Mouse (Mus musculus): ENCODE measurements at regions not wholly inside any gene's neighbourhood (a gene's known extent, or its start where the extent isn't known, plus 50 kb on each side); places are given as distances from the start of the nearest gene placed in this dataset.

DNA sequence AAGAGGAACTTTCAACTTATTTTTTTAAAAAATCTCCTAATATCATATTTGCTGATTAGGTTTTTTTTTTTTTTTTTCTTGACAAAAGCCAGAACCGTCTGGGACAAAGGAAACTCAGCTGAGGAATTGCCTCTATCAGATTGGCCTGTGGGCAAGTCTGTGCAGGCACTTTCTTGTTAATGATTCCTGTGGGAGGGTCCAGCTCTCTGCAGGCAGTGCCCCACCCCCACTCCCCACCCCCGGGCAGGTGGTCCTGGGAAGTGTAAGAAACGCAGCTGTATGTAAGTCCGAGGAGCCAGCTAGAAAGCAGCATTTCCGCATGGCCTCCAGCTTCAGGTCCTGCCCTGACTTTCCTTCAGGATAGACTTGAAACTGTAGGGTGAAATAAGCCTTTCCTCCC, 377.7 kb downstream of the Sox2 start:
- H3K9me3 ChIP-seq: no peaks in the 10 kb centered on the region
- H3K4me1 ChIP-seq: peaks cover 40% of the 10 kb centered on the region
- no peaks in the 10 kb centered on the region for H3K27me3 ChIP-seq (ENCODE audit: poor library complexity, severe bottlenecking)
- 6% methylated on average over 5 of the region's 5 CpGs for WGBS
- H3K36me3 ChIP-seq (replicated peaks): no peaks in the 10 kb centered on the region
- H3K4me3 ChIP-seq: no peak overlapping the region
- H3K27ac ChIP-seq: peak overlapping the region; percentile 73
- DNase-seq (ENCODE audit: extremely low spot score, low spot score): peak; percentile 46

DNA sequence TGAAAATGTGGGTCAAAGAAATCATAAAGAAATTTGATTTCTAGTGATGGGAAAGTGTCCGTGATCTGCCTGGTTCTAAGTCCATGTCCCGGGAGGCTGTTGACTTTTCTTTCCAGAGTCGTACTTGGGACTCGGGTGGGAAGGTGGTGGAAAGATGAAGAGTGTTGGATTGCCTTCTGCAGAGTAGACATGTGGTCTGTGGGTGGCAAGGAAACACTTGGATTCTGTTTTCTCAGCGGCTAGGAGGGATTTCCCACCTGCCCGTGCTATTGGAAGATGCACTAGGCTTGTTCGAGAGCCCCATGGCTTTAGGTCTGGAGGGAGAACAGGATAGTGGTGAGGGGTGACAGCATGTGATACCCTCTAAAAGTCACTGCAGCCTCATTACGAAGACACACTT, 379.7 kb downstream of the Sox2 start:
- Histone ChIP-seq H3K9me3 (no peaks in the 10 kb centered on the region), H3K27ac (no peak overlapping the region), H3K36me3 (replicated peaks) (no peaks in the 10 kb centered on the region), H3K4me3 (no peak overlapping the region), H3K27me3 (ENCODE audit: poor library complexity, severe bottlenecking) (no peaks in the 10 kb centered on the region), H3K4me1 (peaks cover 50% of the 10 kb centered on the region)
- no peak for DNase-seq (ENCODE audit: extremely low spot score, low spot score)
- 94% methylated on average over 8 of the region's 8 CpGs for WGBS

DNA sequence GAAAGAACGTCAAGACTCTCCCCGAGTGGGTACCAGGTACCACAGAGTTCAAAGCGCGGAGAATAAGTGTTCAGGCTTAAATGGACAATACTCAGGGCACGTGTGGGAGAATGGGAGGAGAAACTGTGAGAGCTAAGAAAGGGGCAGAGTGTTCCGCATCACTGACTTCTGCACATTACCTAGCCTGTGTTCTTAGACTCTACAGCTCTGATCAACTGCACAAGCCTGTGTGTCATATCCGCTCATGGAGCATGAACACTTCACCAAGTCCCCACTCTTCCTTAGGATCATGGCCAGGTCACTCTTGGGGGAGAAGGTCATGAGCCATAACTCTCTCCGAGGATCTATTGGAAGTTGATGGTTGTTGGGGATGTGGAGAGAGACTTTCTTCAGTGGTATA, 383.4 kb downstream of the Sox2 start:
- Histone ChIP-seq H3K36me3 (replicated peaks) (no peaks in the 10 kb centered on the region), H3K4me1 (peaks cover 18% of the 10 kb centered on the region), H3K27ac (no peak overlapping the region), H3K27me3 (ENCODE audit: poor library complexity, severe bottlenecking) (no peaks in the 10 kb centered on the region), H3K9me3 (no peaks in the 10 kb centered on the region), H3K4me3 (no peak overlapping the region)
- WGBS: 83% methylated on average over 8 of the region's 8 CpGs
- DNase-seq (ENCODE audit: extremely low spot score, low spot score): no peak

DNA sequence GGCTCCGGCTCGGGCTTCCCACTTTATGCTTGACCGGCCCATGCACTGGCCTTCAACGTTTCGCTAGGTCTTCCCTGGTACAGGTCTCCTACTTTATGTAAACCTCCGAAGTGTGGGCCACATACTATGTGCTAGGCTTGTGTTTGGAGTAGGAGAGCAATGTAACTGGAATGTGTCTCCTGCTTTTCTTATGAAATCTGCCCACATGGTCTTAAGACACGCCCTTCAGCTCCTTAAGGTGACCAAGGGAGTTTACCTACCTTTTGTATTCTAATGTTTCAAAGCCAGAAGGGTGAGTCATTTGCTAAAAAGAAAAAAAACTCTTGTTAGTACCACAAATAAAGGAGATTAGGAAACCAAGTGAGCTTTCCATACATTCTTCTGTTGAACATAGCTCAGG, 385.0 kb downstream of the Sox2 start:
- Histone ChIP-seq H3K27me3 (ENCODE audit: poor library complexity, severe bottlenecking) (no peaks in the 10 kb centered on the region), H3K9me3 (no peaks in the 10 kb centered on the region), H3K4me1 (peaks cover 23% of the 10 kb centered on the region), H3K27ac (no peak overlapping the region), H3K4me3 (no peak overlapping the region), H3K36me3 (replicated peaks) (no peaks in the 10 kb centered on the region)
- no peak for DNase-seq (ENCODE audit: extremely low spot score, low spot score)
- 91% methylated on average over 7 of the region's 7 CpGs for WGBS

DNA sequence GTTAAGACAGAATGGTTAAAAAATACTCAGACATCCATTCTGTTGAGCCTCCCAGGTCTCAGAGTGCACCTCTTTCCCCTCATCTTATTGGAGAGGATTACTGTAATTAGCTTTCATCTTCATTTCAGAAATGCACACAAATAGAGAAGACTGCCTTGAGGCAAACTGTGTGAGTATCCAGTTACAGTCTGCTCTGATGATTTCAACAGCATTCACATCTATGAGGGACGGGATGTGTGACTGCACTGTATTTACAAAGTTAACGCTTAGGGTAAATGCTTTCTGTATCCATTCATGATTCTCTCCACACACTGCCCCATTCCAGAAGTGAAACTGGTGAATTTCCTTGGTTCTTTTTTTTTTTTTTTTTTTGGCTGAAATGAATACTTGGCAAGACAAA, 393.5 kb downstream of the Sox2 start:
- no peak for DNase-seq (ENCODE audit: extremely low spot score, low spot score)
- no peaks in the 10 kb centered on the region for H3K27me3 ChIP-seq (ENCODE audit: poor library complexity, severe bottlenecking)
- H3K4me1 ChIP-seq: peaks cover 10% of the 10 kb centered on the region; the same call in 1 of the 2 replicates
- H3K36me3 ChIP-seq (replicated peaks): no peaks in the 10 kb centered on the region
- H3K4me3 ChIP-seq: no peak overlapping the region
- no peaks in the 10 kb centered on the region for H3K9me3 ChIP-seq
- WGBS: 76% methylated on average over 2 of the region's 2 CpGs
- no peak overlapping the region for H3K27ac ChIP-seq

DNA sequence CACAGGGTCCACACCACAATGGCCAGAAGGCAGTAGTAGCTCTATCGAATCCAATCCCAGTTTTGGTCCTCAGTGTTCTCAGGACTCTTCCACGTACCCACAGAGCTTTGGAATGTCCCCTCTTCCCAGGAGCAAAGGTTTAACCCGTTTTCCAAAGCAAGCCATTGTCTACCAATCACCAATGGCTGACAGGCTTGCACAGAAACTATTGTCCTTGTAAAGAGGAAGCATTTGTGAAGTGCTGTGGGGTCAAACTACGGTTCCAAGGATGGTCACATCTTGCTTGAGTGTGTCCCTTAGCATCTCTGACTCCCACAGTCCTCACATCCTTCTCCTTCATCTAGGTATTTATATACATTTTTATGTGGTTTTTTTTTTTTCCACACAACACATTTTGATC, 409.2 kb downstream of the Sox2 start:
- peaks cover 17% of the 10 kb centered on the region for H3K27me3 ChIP-seq (ENCODE audit: poor library complexity, severe bottlenecking)
- WGBS: 25% methylated on average over 4 of the region's 4 CpGs
- peaks cover 28% of the 10 kb centered on the region for H3K4me1 ChIP-seq
- DNase-seq (ENCODE audit: extremely low spot score, low spot score): no peak
- no peaks in the 10 kb centered on the region for H3K36me3 ChIP-seq (replicated peaks)
- no peak overlapping the region for H3K4me3 ChIP-seq
- peak overlapping the region; percentile 62; the same call in 1 of the 2 replicates for H3K27ac ChIP-seq
- no peaks in the 10 kb centered on the region for H3K9me3 ChIP-seq

DNA sequence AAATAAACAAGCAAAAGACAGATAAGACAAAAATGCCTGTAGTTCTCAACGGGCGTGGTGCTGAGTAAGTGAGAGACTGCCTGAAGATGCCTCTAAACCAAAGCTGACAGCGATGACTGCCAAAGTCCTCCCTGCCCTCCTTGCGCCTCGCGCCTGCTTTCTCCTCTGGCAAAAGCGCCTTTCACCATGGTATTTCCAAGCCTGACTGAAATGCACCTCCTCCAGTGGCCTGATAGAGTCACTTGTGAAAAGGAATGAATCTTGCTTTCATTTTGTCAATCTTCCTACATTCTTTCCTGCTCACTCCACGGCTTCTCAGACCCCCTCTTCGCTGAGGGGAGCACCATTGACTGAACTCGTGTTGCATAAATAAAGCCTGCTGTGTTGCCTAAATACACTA, 409.8 kb downstream of the Sox2 start:
- peak; percentile 25 for DNase-seq (ENCODE audit: extremely low spot score, low spot score)
- H3K9me3 ChIP-seq: no peaks in the 10 kb centered on the region
- H3K4me1 ChIP-seq: peaks cover 28% of the 10 kb centered on the region
- peaks cover 17% of the 10 kb centered on the region for H3K27me3 ChIP-seq (ENCODE audit: poor library complexity, severe bottlenecking)
- no peaks in the 10 kb centered on the region for H3K36me3 ChIP-seq (replicated peaks)
- H3K4me3 ChIP-seq: no peak overlapping the region
- peak overlapping the region; percentile 77 for H3K27ac ChIP-seq
- 32% methylated on average over 10 of the region's 10 CpGs for WGBS

DNA sequence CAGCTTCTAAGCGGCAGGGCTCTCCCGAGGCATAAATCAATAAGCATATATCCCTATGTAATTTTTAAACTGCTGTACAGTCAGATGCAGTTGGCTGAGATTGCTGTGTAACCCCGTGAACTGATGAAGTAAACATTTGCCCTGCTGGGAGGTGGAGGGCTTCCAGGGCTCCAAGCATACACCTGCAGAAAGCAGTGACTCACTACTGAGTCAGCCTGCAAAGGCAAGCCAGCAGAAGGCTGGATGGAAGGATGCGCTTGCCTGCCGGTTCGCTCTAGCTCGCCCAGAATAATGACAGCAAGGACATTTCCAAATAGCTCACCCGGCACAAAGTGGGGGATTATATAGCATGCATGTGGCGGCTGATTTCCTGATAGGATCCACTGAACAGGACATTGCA, 416.6 kb downstream of the Sox2 start:
- WGBS: 59% methylated on average over 9 of the region's 9 CpGs
- no peak for DNase-seq (ENCODE audit: extremely low spot score, low spot score)
- Histone ChIP-seq H3K4me1 (peaks cover 19% of the 10 kb centered on the region), H3K27ac (no peak overlapping the region), H3K9me3 (no peaks in the 10 kb centered on the region; the same call in 1 of the 2 replicates), H3K4me3 (no peak overlapping the region), H3K36me3 (replicated peaks) (no peaks in the 10 kb centered on the region), H3K27me3 (ENCODE audit: poor library complexity, severe bottlenecking) (peaks cover 5% of the 10 kb centered on the region)

DNA sequence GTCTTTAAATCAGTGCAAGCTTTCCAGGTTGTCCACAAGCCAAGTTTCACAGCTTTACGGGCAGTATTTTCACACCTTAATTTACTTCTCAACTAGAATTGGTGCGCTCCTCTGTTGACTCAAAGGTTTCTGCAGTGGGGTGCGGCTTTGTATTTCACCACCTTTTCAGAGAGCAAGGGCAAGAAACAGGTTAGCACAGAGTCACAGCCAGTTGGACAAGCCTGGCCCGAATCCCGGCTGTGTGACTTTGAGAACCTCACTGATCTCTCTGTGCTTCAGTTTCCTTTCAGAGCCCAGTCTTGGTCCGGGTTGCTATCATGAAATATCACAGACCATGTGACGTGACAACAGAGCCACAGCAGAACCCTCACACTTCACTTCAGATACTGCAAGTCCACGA, 418.4 kb downstream of the Sox2 start:
- DNase-seq (ENCODE audit: extremely low spot score, low spot score): no peak
- no peaks in the 10 kb centered on the region; the same call in 1 of the 2 replicates for H3K9me3 ChIP-seq
- no peak overlapping the region for H3K4me3 ChIP-seq
- no peaks in the 10 kb centered on the region for H3K36me3 ChIP-seq (replicated peaks)
- WGBS: 93% methylated on average over 8 of the region's 8 CpGs
- H3K27me3 ChIP-seq (ENCODE audit: poor library complexity, severe bottlenecking): no peaks in the 10 kb centered on the region
- H3K4me1 ChIP-seq: peaks cover 14% of the 10 kb centered on the region
- H3K27ac ChIP-seq: no peak overlapping the region

DNA sequence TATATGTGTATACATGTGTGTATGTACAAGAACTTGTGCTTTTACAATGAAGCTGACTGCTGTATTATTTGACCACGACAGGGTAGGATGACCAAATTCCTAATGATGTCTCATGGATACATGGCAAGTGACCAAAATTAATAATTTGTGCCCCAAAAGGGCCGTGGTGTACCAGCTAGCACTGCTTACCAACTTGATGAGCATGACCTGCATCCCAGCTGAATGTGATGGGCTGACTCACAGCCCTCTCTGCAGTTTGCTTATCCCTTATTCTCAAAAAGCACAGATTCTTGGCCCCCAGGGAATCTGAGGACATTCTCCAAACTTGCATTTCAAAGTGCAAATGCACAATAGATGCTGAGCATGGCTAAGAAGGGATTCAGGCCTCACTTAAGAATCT, 420.8 kb downstream of the Sox2 start:
- no peak overlapping the region for H3K27ac ChIP-seq

DNA sequence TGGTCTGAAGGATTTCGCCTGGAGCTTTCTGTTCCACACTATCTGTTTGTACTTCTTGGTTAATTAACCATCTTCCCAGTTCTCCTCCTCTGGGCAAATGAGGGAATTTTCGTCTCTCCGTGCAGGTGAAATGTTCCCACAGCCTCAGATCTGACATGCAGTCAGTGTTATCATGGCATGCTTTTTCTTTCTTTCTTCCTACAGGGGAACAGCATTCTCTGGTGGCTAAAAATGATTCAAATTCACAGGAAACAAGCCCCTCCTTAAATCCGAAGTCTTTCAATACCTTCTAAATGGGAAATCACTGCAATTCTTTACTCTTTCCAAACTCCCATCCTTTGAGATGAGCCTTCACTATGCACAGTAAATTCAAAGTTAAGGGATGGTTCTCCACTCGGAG, 429.7 kb downstream of the Sox2 start:
- Histone ChIP-seq H3K27me3 (ENCODE audit: poor library complexity, severe bottlenecking) (0 out of 2 replicates have a peak, but pooled peaks cover 3% of the 10 kb centered on the region), H3K27ac (peak overlapping the region; percentile 75), H3K4me1 (peaks cover 64% of the 10 kb centered on the region), H3K9me3 (no peaks in the 10 kb centered on the region), H3K36me3 (replicated peaks) (no peaks in the 10 kb centered on the region), H3K4me3 (no peak overlapping the region)
- no peak for DNase-seq (ENCODE audit: extremely low spot score, low spot score)
- 58% methylated on average over 5 of the region's 5 CpGs for WGBS

More for the DNA sequence above, 420.8 kb downstream of the Sox2 start:
- no peak overlapping the region for H3K4me3 ChIP-seq
- 74% methylated on average over 2 of the region's 2 CpGs for WGBS
- DNase-seq (ENCODE audit: extremely low spot score, low spot score): no peak
- H3K4me1 ChIP-seq: peaks cover 11% of the 10 kb centered on the region
- no peaks in the 10 kb centered on the region for H3K27me3 ChIP-seq (ENCODE audit: poor library complexity, severe bottlenecking)
- no peaks in the 10 kb centered on the region; the same call in 1 of the 2 replicates for H3K9me3 ChIP-seq
- H3K36me3 ChIP-seq (replicated peaks): no peaks in the 10 kb centered on the region

DNA sequence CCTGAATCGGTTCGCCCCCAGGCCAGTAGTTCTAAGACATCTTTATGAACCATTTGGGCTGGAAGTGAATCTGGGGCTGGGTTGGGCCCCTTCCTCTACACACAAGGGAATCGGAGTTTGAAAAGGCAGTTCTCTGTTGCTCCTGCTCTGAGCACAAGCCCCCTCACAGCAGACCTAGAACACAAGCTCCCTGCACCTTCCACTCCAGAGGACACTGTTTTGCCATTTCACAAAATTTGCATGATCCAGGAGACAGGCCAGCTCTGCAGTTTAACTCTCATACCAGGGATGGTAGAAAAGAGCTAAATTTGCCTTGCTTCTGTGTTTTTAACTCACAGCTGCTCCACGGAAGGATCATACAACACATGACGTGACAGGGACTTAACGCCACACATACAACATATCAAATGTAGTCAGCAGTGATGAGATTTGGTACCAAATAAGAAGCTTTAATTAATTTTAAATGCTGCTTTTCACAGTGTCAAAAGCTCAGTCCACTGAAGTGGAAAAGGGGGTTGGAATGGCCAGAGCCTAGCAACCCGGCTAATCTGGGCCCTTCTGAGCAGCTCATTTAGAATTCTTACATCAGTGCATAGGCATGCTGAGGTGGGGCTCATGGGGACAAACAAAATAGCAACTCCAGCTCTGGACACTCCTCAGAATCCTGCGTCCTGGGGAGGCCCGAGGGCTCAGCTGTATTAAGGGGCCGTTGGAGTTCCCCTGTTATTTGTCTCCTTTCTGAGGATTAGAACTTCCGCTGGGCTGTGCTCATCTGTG, 434.1 kb downstream of the Sox2 start:
- H3K4me1 ChIP-seq: peaks cover 91% of the 10 kb centered on the region
- H3K36me3 ChIP-seq (replicated peaks): no peaks in the 10 kb centered on the region
- 0 out of 2 replicates have a peak, but pooled peaks cover 3% of the 10 kb centered on the region for H3K27me3 ChIP-seq (ENCODE audit: poor library complexity, severe bottlenecking)
- peak overlapping the region; percentile 26; the same call in 1 of the 2 replicates for H3K4me3 ChIP-seq
- peak; percentile 83 for DNase-seq (ENCODE audit: extremely low spot score, low spot score)
- WGBS: 26% methylated on average over 11 of the region's 11 CpGs
- no peaks in the 10 kb centered on the region for H3K9me3 ChIP-seq
- peak overlapping the region; percentile 91 for H3K27ac ChIP-seq

DNA sequence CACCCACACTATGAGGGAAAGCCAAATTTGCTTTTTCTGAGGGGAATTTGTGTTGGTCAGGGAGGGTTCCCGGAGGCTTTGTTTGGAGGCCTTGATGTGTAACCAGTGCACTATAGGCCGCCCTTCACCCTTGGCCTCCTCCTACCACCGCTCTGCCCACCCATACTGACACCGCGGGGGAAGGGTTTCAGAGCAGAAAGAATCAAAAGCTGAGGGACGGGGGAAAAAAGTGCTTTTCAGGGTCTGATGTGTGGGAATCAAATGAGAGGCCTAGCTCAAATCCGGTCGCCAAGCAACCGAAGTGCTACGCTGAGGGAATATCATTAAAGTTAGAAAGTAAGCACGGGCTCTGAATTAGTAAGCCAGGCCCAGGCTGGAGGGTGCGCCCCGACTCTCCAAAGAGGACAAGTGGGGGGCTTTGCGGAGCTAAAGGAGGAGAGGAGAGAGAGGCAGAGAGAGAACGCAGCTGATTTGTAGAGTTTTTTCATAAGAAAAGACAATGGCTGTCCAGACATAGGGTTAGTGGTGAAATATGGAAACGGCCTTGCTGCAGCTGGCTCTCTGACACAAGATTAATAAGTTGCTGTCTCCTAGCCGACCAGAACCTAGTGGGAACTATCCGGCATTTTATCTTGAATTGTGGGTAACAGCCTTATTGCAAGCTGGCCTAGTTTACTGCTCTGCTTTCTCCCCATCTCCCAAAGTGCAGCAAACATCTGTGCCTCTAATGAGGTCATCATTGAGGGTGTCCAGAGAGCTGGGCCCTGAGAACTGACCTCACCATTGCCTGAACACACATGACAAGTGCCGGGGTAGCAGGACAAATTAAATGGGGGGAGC, 438.3 kb downstream of the Sox2 start:
- DNase-seq (ENCODE audit: extremely low spot score, low spot score): peak; percentile 91
- WGBS: 16% methylated on average over 19 of the region's 19 CpGs
- Histone ChIP-seq H3K36me3 (replicated peaks) (no peaks in the 10 kb centered on the region), H3K27me3 (ENCODE audit: poor library complexity, severe bottlenecking) (no peaks in the 10 kb centered on the region), H3K4me3 (peak overlapping the region; percentile 23), H3K27ac (peak overlapping the region; percentile 91), H3K9me3 (no peaks in the 10 kb centered on the region), H3K4me1 (peaks cover 80% of the 10 kb centered on the region)
